Mouse (Mus musculus) kidney, adult 2 months (tissue): ENCODE data around the gene Sec1. TPM values are rescaled to one million over a fixed set of nuclear protein-coding genes. Genes with fewer than 3 reads are reported as not detected.

Experiments
- DNase-seq: peaks from one replicate; pipeline ENCODE4 v3.0.0; 2021
- H3K27ac ChIP-seq: fragments of 200-500 bp; 2 replicates; pipeline ENCODE4 v1.5.1; 2012; ENCODE audit warnings: low read depth, low read length, control low read depth, inconsistent platforms; ENCODE audit not compliant: insufficient read depth
- H3K27me3 ChIP-seq: fragments of 200-500 bp; replicated peaks from 2 replicates; pipeline ENCODE4 v1.6.1; 2012; ENCODE audit warnings: mild to moderate bottlenecking, moderate library complexity, low read length, inconsistent platforms; ENCODE audit not compliant: control insufficient read depth, insufficient read depth
- H3K36me3 ChIP-seq: fragments of 200-500 bp; 2 replicates; pipeline ENCODE4 v1.6.1; 2012; ENCODE audit warnings: mild to moderate bottlenecking, moderate library complexity, low read length, inconsistent platforms; ENCODE audit not compliant: control insufficient read depth, insufficient read depth
- H3K4me1 ChIP-seq: fragments of 200-500 bp; 2 replicates; pipeline ENCODE4 v1.6.1; 2011; ENCODE audit warnings: low read length; ENCODE audit not compliant: control insufficient read depth, insufficient read depth
- H3K4me3 ChIP-seq: fragments of 200-500 bp; 2 replicates; pipeline ENCODE4 v1.5.1; 2011; ENCODE audit warnings: mild to moderate bottlenecking, low read depth, low read length, control low read depth; ENCODE audit not compliant: insufficient read depth
- CTCF ChIP-seq: fragments of 200-500 bp; conservative IDR thresholded peaks from 2 replicates; pipeline ENCODE4 v1.5.1; 2011; ENCODE audit warnings: low read depth, mild to moderate bottlenecking, control low read depth, low read length, moderate library complexity, mixed read lengths; ENCODE audit not compliant: insufficient read depth, insufficient read length
- POLR2A ChIP-seq: fragments of 200-500 bp; IDR thresholded peaks from one replicate; pipeline ENCODE4 v1.6.1; 2011; ENCODE audit warnings: low read depth, low read length, control low read depth
- WGBS: fragments of 180-500 bp; shearing (Covaris S2); methylation state at CpG from one replicate; pipeline ENCODE4 v1.1.7; 2018; 5-methylcytosine and 5-hydroxymethylcytosine counted together
- polyA plus RNA-seq: library from polyadenylated mRNA; depleted of rRNA; stranded (reverse); fragments of >200 nt; gene quantifications from 2 replicates; pipeline ENCODE4 v1.2.3, GENCODE M21; 2012

Gene Sec1
- polyA plus RNA-seq, 1 experiment: 0.22 TPM

GRCm38 (mm10) chr7:45709036-45709435, 14.8 kb upstream of the Sec1 start:
- Histone ChIP-seq H3K27me3 (no peaks in the 10 kb centered on the region), H3K27ac (peak overlapping the region; percentile 93; the same call in 1 of the 2 replicates), H3K4me3 (no peak overlapping the region), H3K4me1 (peaks cover 34% of the 10 kb centered on the region), H3K36me3 (peaks cover 16% of the 10 kb centered on the region; the same call in 1 of the 2 replicates)
- WGBS: 42% methylated on average over 6 of the region's 6 CpGs
- no peak for TF ChIP-seq POLR2A
- no peak for TF ChIP-seq CTCF
- peak; percentile 36 for DNase-seq

- TF ChIP-seq POLR2A (peak; percentile 23), CTCF (no peak)
- WGBS: 13% methylated on average over 13 of the region's 13 CpGs
- Histone ChIP-seq H3K4me3 (peak overlapping the region; percentile 41; the same call in 1 of the 2 replicates), H3K4me1 (peaks cover 33% of the 10 kb centered on the region), H3K27ac (peak overlapping the region; percentile 93), H3K27me3 (no peaks in the 10 kb centered on the region), H3K36me3 (peaks cover 15% of the 10 kb centered on the region; the same call in 1 of the 2 replicates)
- DNase-seq: peak; percentile 94
Observed at GRCm38 (mm10) chr7:45708221-45708761, 14.1 kb upstream of the Sec1 start.

DNA sequence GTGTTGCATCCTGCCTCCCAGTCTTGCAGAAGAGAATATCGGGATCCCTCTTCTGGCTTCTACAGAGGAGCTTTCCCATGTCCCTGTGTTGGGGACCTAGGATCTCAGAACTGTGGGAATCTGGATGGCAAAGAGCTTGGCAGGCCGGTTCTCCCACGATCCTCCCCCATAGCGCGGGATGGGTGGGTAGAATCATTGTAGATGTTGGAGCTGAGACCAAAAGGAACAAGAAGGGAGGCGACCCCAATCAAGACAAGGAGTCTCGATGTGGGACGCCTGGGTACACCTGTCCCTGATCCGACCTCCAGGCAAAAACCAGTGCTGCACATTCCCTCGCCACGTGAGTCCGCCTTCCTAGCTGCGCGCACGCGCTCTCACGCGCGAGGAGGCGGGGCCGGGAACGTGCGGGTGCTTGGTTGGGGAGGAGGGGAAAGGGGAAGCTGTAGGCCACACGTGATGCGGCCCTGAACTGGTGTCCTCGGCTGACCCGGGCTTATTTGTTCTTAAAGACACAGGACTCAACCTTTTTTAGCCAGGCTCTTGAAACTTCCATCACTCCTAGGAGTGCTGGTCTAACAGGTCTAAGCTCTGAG, 13.3 kb upstream of the Sec1 start:
- Histone ChIP-seq H3K27ac (peak overlapping the region; percentile 99), H3K4me1 (peaks cover 25% of the 10 kb centered on the region), H3K36me3 (peaks cover 11% of the 10 kb centered on the region; the same call in 1 of the 2 replicates), H3K4me3 (peak overlapping the region; percentile 58), H3K27me3 (no peaks in the 10 kb centered on the region)
- under 1% methylated on average over 27 of the region's 27 CpGs for WGBS
- peak; percentile 87 for TF ChIP-seq POLR2A
- TF ChIP-seq CTCF: 0 out of 2 replicates have a peak, but pooled peaks have one; percentile 5
- peak; percentile 99 for DNase-seq

DNA sequence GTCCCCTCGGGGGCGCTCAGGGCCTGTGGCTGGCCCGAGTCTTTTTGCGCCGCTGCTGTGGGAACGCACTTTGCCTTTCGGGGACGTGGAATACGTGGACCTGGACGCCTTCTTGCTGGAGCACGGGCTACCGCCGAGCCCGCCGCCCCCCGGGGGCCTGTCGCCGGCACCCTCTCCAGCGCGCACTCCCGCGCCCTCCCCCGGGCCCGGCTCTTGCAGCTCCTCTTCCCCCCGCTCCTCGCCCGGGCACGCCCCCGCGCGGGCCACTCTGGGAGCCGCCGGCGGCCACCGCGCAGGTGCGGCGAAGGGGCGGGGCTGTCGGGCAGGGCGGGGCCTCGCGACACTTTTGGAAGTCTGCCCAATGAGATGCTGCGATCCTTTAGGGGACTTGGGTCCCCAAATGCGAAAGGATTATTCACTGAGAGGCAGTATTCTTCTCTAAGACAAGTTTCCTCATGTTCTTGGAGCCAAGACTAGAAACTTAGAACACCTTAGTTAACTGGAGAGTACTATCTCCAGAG, 12.6 kb upstream of the Sec1 start:
- H3K27ac ChIP-seq: peak overlapping the region; percentile 100
- H3K4me3 ChIP-seq: peak overlapping the region; percentile 58
- H3K27me3 ChIP-seq: no peaks in the 10 kb centered on the region
- peaks cover 11% of the 10 kb centered on the region; the same call in 1 of the 2 replicates for H3K36me3 ChIP-seq
- 2% methylated on average over 44 of the region's 45 CpGs for WGBS
- TF ChIP-seq CTCF (no peak), POLR2A (peak; percentile 56)
- DNase-seq: peak; percentile 92
- H3K4me1 ChIP-seq: peaks cover 21% of the 10 kb centered on the region

GRCm38 (mm10) chr7:45705873-45706281, 11.7 kb upstream of the Sec1 start:
- Histone ChIP-seq H3K36me3 (peaks cover 11% of the 10 kb centered on the region; the same call in 1 of the 2 replicates), H3K4me1 (peaks cover 21% of the 10 kb centered on the region), H3K4me3 (peak overlapping the region; percentile 58), H3K27me3 (no peaks in the 10 kb centered on the region), H3K27ac (peak overlapping the region; percentile 100)
- WGBS: 0% methylated on average over 7 of the region's 7 CpGs
- peak; percentile 93 for DNase-seq
- TF ChIP-seq CTCF: no peak
- TF ChIP-seq POLR2A: peak; percentile 59

DNA sequence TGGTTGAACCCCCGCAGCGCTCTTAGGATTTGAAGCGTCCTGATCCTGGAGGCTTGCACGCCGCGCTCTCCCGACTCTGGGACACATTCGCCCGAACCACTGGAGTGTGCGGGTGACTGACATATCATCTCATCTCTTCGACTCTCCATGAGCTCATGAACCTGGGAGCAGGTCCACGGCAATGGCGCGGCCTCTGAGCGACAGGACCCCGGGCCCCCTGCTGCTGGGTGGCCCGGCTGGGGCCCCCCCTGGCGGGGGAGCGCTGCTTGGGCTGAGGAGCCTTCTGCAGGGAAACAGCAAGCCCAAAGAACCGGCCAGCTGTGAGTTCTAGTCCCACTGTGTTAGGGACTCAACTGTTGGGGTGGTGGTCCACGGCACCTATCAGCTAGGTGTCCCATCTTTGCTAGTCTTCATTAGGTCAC, 11.3 kb upstream of the Sec1 start:
- under 1% methylated on average over 21 of the region's 21 CpGs for WGBS
- TF ChIP-seq POLR2A (no peak), CTCF (no peak)
- H3K4me1 ChIP-seq: peaks cover 24% of the 10 kb centered on the region
- no peak for DNase-seq
- no peaks in the 10 kb centered on the region for H3K27me3 ChIP-seq
- H3K27ac ChIP-seq: peak overlapping the region; percentile 100
- peaks cover 11% of the 10 kb centered on the region; the same call in 1 of the 2 replicates for H3K36me3 ChIP-seq
- peak overlapping the region; percentile 58 for H3K4me3 ChIP-seq
